Mouse (Mus musculus) ES-Bruce4 (cell line): Measurements from ENCODE around the gene Scmh1. TPM values are rescaled to one million over a fixed set of nuclear protein-coding genes. Genes with fewer than 3 reads are reported as not detected.

Source experiments
- H3K27ac ChIP-seq: 2 replicates; pipeline ENCODE4 v1.5.1; 2012; ENCODE audit warnings: low read length, inconsistent platforms; ENCODE audit not compliant: insufficient read depth
- H3K27me3 ChIP-seq: 2 replicates; pipeline ENCODE4 v1.6.1; 2012; ENCODE audit warnings: mild to moderate bottlenecking, low read length, inconsistent platforms; ENCODE audit not compliant: control insufficient read depth, poor library complexity, insufficient read depth, severe bottlenecking
- H3K36me3 ChIP-seq: 2 replicates; pipeline ENCODE4 v1.6.1; 2012; ENCODE audit warnings: inconsistent platforms, mild to moderate bottlenecking, low read length, moderate library complexity; ENCODE audit not compliant: control insufficient read depth, poor library complexity, insufficient read depth, severe bottlenecking
- H3K4me1 ChIP-seq: one replicate; pipeline ENCODE4 v1.8.1; 2011; ENCODE audit warnings: low read length; ENCODE audit not compliant: control insufficient read depth, insufficient read depth
- H3K4me3 ChIP-seq: 2 replicates; pipeline ENCODE4 v1.5.1; 2011; ENCODE audit warnings: low read depth, mild to moderate bottlenecking, low read length
- H3K9ac ChIP-seq: 2 replicates; pipeline ENCODE4 v1.6.1; 2012; ENCODE audit warnings: low read depth, mild to moderate bottlenecking, inconsistent platforms; ENCODE audit not compliant: poor library complexity, severe bottlenecking
- H3K9me3 ChIP-seq: replicated peaks from 2 replicates; pipeline ENCODE4 v1.6.1; 2012; ENCODE audit warnings: mild to moderate bottlenecking, low read length, inconsistent platforms; ENCODE audit not compliant: control insufficient read depth, poor library complexity, insufficient read depth, severe bottlenecking
- CTCF ChIP-seq: IDR thresholded peaks from one replicate; pipeline ENCODE4 v1.8.1; 2011; ENCODE audit warnings: low read depth, low read length
- EP300 ChIP-seq: IDR thresholded peaks from 2 replicates; pipeline ENCODE4 v1.6.1; 2011; ENCODE audit warnings: low read depth, low read length; ENCODE audit not compliant: insufficient read depth
- POLR2A ChIP-seq: IDR thresholded peaks from one replicate; pipeline ENCODE4 v1.8.1; 2011; ENCODE audit warnings: low read length; ENCODE audit not compliant: insufficient read depth
- polyA plus RNA-seq: library from polyadenylated mRNA; stranded (reverse); fragments of >200 nt; gene quantifications from 2 replicates; pipeline ENCODE4 v1.2.4, GENCODE M21; 2011; ENCODE audit warnings: low read depth; ENCODE audit not compliant: missing spikeins, insufficient read depth, insufficient read length

The Scmh1 gene
- 40.3 and 42.5 TPM in 2 replicates for polyA plus RNA-seq

DNA sequence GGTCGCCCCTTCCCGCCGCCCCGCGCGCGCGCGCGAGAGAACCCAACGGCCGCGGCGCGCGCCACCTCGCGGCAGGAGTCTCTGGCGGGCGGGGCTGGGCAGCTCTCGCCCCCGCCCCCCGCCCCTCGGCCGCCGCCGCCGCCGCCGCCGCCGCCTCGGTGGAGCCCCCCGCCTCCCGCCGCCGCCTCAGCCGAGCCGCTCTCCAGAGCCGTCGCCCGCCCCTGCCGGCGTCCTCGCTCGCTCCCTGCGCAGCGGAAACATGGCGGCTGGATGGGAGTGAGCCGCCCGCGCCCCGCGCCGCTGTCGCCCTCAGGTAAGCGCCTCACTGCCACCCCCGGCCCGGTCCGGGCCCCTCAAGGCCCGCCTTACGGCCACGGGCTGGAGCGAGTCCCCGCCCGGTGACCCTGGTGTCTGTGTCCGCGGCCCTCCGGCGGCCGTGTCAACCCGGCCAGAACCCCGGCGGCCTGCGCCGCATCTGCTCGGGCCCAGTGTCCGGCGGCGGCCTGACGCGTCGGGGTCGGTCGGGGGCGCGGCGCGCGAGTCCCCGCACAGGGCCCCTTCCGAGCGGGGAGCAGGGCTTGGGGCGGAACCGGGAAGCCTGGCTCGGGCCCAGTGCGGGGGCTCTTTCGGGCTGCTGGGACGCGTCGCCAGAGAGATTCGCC lies at the start of gene Scmh1:
Gene Scmh1 (plus strand): TSS at position 138 of the 662 bp plus-strand sequence.
- H3K4me1 ChIP-seq: no peaks in the 10 kb centered on the region
- TF ChIP-seq POLR2A: no peak
- TF ChIP-seq EP300: no peak
- TF ChIP-seq CTCF: no peak
- peak within 1 kb of the TSS; percentile 99 for H3K9ac ChIP-seq
- H3K9me3 ChIP-seq: no peaks in the 10 kb centered on the region
- H3K27me3 ChIP-seq: no peaks in the 10 kb centered on the region
- no peaks in the 10 kb centered on the region for H3K36me3 ChIP-seq
- peak within 1 kb of the TSS; percentile 81 for H3K4me3 ChIP-seq
- H3K27ac ChIP-seq: no peak within 1 kb of the TSS; the same call in 1 of the 2 replicates

DNA sequence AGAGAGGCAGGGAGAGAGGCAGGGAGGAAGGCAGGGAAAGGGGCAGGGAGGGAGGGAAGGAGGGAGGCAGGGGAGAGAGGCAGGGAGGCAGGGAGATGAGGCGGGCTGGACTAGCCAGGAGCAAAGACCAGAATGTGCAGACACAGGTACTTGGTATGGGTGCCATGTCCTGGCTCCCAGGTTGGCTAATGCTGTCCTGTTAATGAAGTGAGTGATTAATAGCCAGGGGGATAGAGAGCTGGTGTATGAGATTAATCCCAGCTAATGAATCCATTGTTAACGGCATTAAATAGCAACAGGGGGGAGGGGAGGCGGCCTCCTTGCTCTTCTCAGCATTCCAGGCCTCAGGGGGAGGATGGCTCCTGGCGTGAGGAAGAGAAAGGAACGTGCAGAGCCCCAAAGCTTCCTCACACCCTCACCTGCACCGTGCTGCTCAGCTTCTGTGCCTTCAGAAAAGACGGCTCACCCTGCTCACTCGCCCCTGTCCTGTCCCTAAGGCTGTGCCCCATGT lies 45.0 kb upstream of the Scmh1 start:
- H3K27me3 ChIP-seq: no peaks in the 10 kb centered on the region
- no peak overlapping the region for H3K27ac ChIP-seq
- TF ChIP-seq CTCF (no peak), EP300 (no peak), POLR2A (no peak)
- no peak overlapping the region for H3K9ac ChIP-seq
- no peak overlapping the region; the same call in 1 of the 2 replicates for H3K4me3 ChIP-seq
- no peaks in the 10 kb centered on the region for H3K36me3 ChIP-seq
- no peaks in the 10 kb centered on the region for H3K4me1 ChIP-seq
- no peaks in the 10 kb centered on the region for H3K9me3 ChIP-seq

DNA sequence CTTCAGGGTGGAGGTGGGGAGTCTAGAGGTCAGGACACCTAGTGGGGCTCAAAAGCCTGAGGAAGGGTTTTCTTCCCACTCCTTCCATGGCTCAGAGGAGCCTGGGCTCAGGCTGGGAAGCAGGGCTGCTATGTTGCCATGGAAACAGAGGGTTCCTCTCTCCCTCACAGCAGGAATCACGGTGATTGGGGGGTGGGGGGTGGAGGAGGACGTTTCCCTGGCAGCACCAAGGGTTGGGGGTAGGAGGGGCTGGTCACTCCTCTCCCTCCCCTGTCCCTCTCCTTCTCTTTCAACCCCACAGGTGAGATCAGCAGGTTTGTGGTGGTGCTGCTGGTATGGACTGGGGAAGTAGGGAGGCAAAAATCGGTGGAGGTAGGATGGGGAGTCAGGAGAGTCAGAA lies 40.4 kb upstream of the Scmh1 start:
- TF ChIP-seq CTCF (no peak), POLR2A (no peak), EP300 (no peak)
- H3K4me3 ChIP-seq: no peak overlapping the region
- no peaks in the 10 kb centered on the region for H3K9me3 ChIP-seq
- no peak overlapping the region for H3K9ac ChIP-seq
- H3K4me1 ChIP-seq: no peaks in the 10 kb centered on the region
- H3K36me3 ChIP-seq: no peaks in the 10 kb centered on the region
- no peak overlapping the region for H3K27ac ChIP-seq
- H3K27me3 ChIP-seq: no peaks in the 10 kb centered on the region

DNA sequence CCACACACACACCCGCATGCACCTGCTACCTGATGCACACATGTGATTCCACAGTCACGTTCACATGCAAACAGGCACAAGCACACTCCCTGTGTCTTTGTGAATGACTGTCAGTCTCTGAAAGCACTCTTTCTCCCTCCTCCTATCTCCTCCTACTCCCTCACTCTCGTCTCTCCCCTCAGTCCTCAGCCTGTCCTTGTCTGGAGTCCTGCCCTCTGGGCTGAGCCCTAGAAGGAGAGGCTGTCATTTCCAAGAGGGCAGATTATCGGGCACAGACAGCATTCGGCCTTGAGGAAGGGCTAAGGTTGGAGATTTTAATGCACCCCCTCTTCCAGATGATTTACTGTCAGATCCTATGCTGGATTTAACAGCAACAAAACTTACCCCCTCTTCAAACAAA lies 39.6 kb upstream of the Scmh1 start:
- no peak overlapping the region for H3K27ac ChIP-seq
- no peaks in the 10 kb centered on the region for H3K4me1 ChIP-seq
- H3K36me3 ChIP-seq: no peaks in the 10 kb centered on the region
- H3K9me3 ChIP-seq: no peaks in the 10 kb centered on the region
- H3K4me3 ChIP-seq: no peak overlapping the region
- no peak for TF ChIP-seq CTCF
- no peak for TF ChIP-seq POLR2A
- no peak for TF ChIP-seq EP300
- H3K9ac ChIP-seq: no peak overlapping the region
- no peaks in the 10 kb centered on the region for H3K27me3 ChIP-seq

DNA sequence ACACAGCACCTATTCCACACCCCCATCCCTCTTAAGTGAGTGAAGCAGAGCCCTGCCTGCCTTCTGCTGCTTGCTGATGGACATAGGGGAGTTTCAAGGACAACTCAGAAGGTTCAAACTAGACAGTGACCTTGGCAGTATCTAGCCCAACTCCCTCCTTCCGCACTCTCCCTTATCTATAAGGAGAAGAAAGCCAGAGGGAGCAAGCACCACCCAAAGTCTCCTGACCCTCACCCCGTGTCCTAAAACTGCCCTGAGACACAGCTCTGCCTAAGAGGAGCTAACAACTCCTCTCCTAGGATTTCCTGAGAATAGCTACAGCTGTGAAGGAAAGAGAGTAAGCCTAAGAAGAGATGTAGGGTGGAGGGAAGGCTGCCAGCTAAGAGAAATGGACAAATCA lies 37.0 kb upstream of the Scmh1 start:
- H3K36me3 ChIP-seq: no peaks in the 10 kb centered on the region
- H3K4me1 ChIP-seq: no peaks in the 10 kb centered on the region
- no peaks in the 10 kb centered on the region for H3K9me3 ChIP-seq
- TF ChIP-seq EP300: no peak
- TF ChIP-seq CTCF: no peak
- TF ChIP-seq POLR2A: no peak
- no peaks in the 10 kb centered on the region for H3K27me3 ChIP-seq
- no peak overlapping the region for H3K27ac ChIP-seq
- no peak overlapping the region for H3K9ac ChIP-seq
- H3K4me3 ChIP-seq: no peak overlapping the region

GRCm38 (mm10) chr4:120368663-120369062 lies 36.4 kb upstream of the Scmh1 start:
- no peak for TF ChIP-seq EP300
- TF ChIP-seq CTCF: peak; percentile 75
- H3K36me3 ChIP-seq: no peaks in the 10 kb centered on the region
- H3K27ac ChIP-seq: no peak overlapping the region
- no peaks in the 10 kb centered on the region for H3K4me1 ChIP-seq
- H3K4me3 ChIP-seq: no peak overlapping the region
- no peaks in the 10 kb centered on the region for H3K9me3 ChIP-seq
- no peak overlapping the region for H3K9ac ChIP-seq
- H3K27me3 ChIP-seq: no peaks in the 10 kb centered on the region
